Mouse (Mus musculus) CD8-positive naive resting alpha-beta T cell, adult 2 months (primary cell): ENCODE results near the gene Car6.

Experiments used
- DNase-seq, 2 experiments: peaks; one replicate each; pipeline ENCODE4 v3.0.0; 2022; ENCODE audit warnings: low read depth in 2 of 2, low spot score in 2 of 2

Gene Car6

DNA sequence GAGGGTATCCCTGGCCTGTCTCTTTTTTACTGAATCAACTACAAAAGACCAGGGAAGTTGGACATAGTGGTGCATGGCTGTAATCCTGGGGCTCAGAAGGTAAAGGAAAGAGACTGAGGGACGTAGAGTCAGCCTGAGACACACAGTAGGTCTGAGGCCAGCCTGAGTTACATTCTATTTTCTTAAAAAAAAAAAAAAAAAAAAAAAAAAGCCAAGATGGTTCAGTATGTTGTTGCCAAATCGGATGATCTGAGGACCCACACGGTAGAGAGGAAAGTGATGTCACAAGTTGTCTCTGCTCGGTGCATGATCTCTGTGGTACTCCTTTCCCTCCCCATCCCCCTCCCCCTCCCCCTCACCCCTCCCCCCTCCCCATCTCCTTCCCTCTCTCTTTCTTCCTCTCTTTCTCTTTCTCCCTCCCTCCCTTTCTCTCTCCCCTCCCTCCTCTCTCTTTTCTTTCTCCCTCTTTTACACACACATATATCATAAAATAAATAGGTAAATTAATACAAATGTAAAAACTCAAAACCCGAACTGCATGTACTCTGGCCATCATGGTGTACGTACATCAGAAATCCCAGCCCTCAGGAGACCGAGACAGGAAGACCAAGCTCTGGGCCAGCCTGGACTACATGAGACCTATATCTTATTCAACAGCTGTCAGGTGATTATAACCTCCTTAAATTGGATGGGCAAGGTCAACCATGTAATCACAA, 63.6 kb downstream of the Car6 start:
- no peak for DNase-seq
